Mouse (Mus musculus) testis, adult 2 months (tissue): ENCODE results near the gene Havcr1.

Source experiments
- CTCF ChIP-seq: fragments of 200-500 bp; IDR thresholded peaks from 2 replicates; pipeline ENCODE4 v1.5.1; 2012; ENCODE audit warnings: low read depth, mild to moderate bottlenecking, inconsistent platforms, low read length, moderate library complexity; ENCODE audit not compliant: control insufficient read depth, insufficient read depth, insufficient replicate concordance
- POLR2A ChIP-seq: fragments of 200-500 bp; IDR thresholded peaks from 2 replicates; pipeline ENCODE4 v1.6.1; 2012; ENCODE audit warnings: low read depth, mild to moderate bottlenecking, inconsistent platforms, low read length, moderate library complexity; ENCODE audit not compliant: control insufficient read depth

GRCm38 (mm10) chr11:46747996-46748395 lies 13.1 kb downstream of the Havcr1 start:
- TF ChIP-seq CTCF (no peak), POLR2A (no peak)
